Mouse (Mus musculus) gastrocnemius, adult 2 months (tissue): ENCODE data around the gene Slfn5. TPM values are rescaled to one million over a fixed set of nuclear protein-coding genes. Genes with fewer than 3 reads are reported as not detected.
A peak's percentile ranks its signal among the peaks of the same experiment; 100 is the strongest.

ENCODE experiments used
- DNase-seq: peaks from one replicate; pipeline ENCODE4 v3.0.0; 2022
- H3K27ac ChIP-seq: fragments of 200-600 bp; 2 replicates; pipeline ENCODE4 v1.8.1; 2022; ENCODE audit warnings: mild to moderate bottlenecking
- H3K4me3 ChIP-seq: fragments of 200-600 bp; 2 replicates; pipeline ENCODE4 v1.8.1; 2022; ENCODE audit warnings: mild to moderate bottlenecking, moderate library complexity
- CTCF ChIP-seq: fragments of 200-600 bp; IDR thresholded peaks from 2 replicates; pipeline ENCODE4 v1.8.1; 2022; ENCODE audit warnings: antibody characterized with exemption, mild to moderate bottlenecking, moderate library complexity
- intact Hi-C: fragments of 180-260 bp; cut with DNase I; formaldehyde crosslinking; loops from one replicate; pipeline ENCODE4 v1.15.1; 2025
- microRNA-seq: library from miRNA; unstranded; fragments of <30 nt; microRNA quantifications from one replicate; pipeline ENCODE4 v1.2.0, GENCODE M21; 2021
- total RNA-seq, 2 experiments: library from RNA; stranded (reverse); gene quantifications; 2 replicates each; pipeline ENCODE4 v1.2.3; 2021

Gene Slfn5
- total RNA-seq, 2 experiments from 2014 or later: 12.2 to 24.1 TPM

DNA sequence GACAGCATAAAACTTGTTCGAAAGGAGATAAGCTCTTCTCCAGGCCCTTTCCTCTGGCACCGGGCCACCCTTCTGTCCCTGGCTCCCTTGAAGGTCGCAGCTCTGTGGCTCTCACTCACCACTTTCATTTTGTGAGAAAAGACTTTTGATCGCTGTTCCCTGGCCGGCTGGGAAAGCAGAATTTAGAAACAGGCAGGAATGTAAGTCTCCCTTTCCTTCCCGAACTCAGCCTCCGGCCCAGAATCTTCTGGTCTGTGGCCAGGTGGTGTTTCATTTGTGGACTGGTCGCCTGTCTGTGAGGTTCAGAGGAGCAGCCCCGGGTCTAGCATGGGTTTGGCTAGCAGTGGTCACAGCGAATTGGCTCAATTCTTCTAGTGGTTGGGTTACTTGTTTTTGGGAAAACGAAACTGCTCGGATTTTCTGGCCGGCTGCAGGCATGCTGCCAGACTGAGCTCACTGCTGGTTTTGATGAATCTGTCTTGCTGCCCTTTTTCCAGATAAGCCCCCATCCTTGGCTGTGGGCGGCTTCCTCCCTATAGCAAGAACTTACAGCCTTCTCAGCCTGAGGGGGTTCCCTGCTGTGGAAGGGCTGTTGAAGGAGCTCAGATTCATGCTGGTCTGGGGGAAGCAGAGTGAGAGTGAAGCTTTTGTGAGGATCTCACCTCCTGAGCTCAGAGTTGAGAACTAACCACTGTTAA lies 40.5 kb downstream of the Slfn5 start, which contains the start of gene Slfn9:
TSS of gene Slfn9 (minus strand) at position 362 of the 698 bp plus-strand sequence.
- Histone ChIP-seq H3K4me3 (peak within 1 kb of the TSS; percentile 82), H3K27ac (peak within 1 kb of the TSS; percentile 76)
- peak; percentile 67 for DNase-seq
- intact Hi-C loops: no loop called here
- no peak for TF ChIP-seq CTCF

DNA sequence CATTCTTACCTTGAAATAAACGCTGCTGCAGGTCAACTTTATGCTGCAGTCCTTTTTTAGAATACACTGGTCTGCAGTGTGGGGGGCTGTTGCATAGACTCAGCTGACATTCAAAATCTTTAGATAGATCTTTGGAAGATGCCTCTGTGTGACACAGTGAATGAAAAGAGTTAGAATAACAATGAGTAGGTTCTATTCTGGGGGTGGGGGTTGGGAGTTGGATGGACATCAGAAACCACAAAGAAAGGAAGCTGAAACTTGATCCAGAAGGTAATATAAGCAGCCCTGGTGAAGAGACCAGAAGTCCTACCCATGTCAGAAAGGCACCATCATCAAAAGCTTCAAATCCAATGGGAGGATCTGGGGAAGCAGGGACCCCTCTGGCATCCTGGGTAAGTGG lies 62.2 kb downstream of the Slfn5 start:
- H3K4me3 ChIP-seq: no peak overlapping the region
- intact Hi-C loops: no loop called here
- no peak for DNase-seq
- H3K27ac ChIP-seq: no peak overlapping the region
- TF ChIP-seq CTCF: no peak

Small RNA genes within 50 kb of the gene (microRNA-seq; reads per million reads assigned to microRNA genes)
- not detected for gene Mir7679

Other genes starting within 250 kb of the Slfn5 start
- gene Cct6b, start 187.0 kb upstream of the Slfn5 start, total RNA-seq: under 1 TPM; 0.18 to 0.20 TPM
- gene Zfp830, start 187.0 kb upstream of the Slfn5 start, total RNA-seq: 10 to 100 TPM; 15.9 to 16.8 TPM
- 10 to 100 TPM; 21.4 to 22.7 TPM for gene Lig3, start 170.2 kb upstream of the Slfn5 start, total RNA-seq
- gene Rffl, start 80.1 kb upstream of the Slfn5 start, total RNA-seq: 10 to 100 TPM in 1 of 2 experiments, 1 to 10 TPM in 1; 6.5 to 10.1 TPM
- gene Rad51d, start 60.7 kb upstream of the Slfn5 start, total RNA-seq: 1 to 10 TPM; 2.7 to 3.6 TPM
- not detected for gene Fndc8, start 59.2 kb upstream of the Slfn5 start, total RNA-seq
- 10 to 100 TPM; 11.4 to 15.1 TPM for gene Nle1, start 42.9 kb upstream of the Slfn5 start, total RNA-seq
- 100 to 1,000 TPM; 169 to 206 TPM for gene Unc45b, start 40.8 kb upstream of the Slfn5 start, total RNA-seq
- under 1 TPM; 0.13 to 0.28 TPM for gene Slfn9, start 40.5 kb downstream of the Slfn5 start, total RNA-seq
- gene Slfn8, start 69.5 kb downstream of the Slfn5 start, total RNA-seq: under 1 TPM; 0.08 to 0.13 TPM
- gene Slfn2, start 113.8 kb downstream of the Slfn5 start, total RNA-seq: 1 to 10 TPM in 1 of 2 experiments, under 1 TPM in 1; 0.48 to 1.1 TPM
- not detected for gene Slfn1, start 165.5 kb downstream of the Slfn5 start, total RNA-seq
- gene Slfn4, start 223.8 kb downstream of the Slfn5 start, total RNA-seq: under 1 TPM; 0.05 to 0.06 TPM
- gene Slfn3, start 240.0 kb downstream of the Slfn5 start, total RNA-seq: 1 to 10 TPM in 1 of 2 experiments, under 1 TPM in 1; 0.99 to 1.1 TPM